Mouse (Mus musculus) embryonic facial prominence, embryonic 10.5 days (tissue): Measurements from ENCODE around the gene Nutf2-ps1. TPM values are rescaled to one million over a fixed set of nuclear protein-coding genes. Genes with fewer than 3 reads are reported as not detected.
A peak's percentile ranks its signal among the peaks of the same experiment; 100 is the strongest.
"Not testable (repeated sequence)": the region's sequence is repeated elsewhere in the genome, so short reads cannot be mapped to it uniquely, and the experiment has no call there.

ENCODE experiments used
- DNase-seq: peaks from one replicate; pipeline ENCODE4 v3.0.0-alpha.2; 2017; ENCODE audit warnings: low spot score
- H3K27ac ChIP-seq: fragments of 300-500 bp; sonication (generic); replicated peaks from 2 replicates; pipeline ENCODE4 v1.5.1; 2016; ENCODE audit warnings: mild to moderate bottlenecking
- H3K27me3 ChIP-seq: fragments of 300-500 bp; sonication (generic); replicated peaks from 2 replicates; pipeline ENCODE4 v1.6.1; 2016; ENCODE audit warnings: low read depth, mild to moderate bottlenecking; ENCODE audit not compliant: poor library complexity, severe bottlenecking
- H3K36me3 ChIP-seq: fragments of 300-500 bp; sonication (generic); replicated peaks from 2 replicates; pipeline ENCODE4 v1.6.1; 2016; ENCODE audit warnings: mild to moderate bottlenecking, moderate library complexity
- H3K4me1 ChIP-seq: fragments of 300-500 bp; sonication (generic); 2 replicates; pipeline ENCODE4 v1.6.1; 2016
- H3K4me3 ChIP-seq: fragments of 300-500 bp; sonication (generic); 2 replicates; pipeline ENCODE4 v1.5.1; 2016; ENCODE audit warnings: mild to moderate bottlenecking, moderate library complexity
- H3K9me3 ChIP-seq: fragments of 300-500 bp; sonication (generic); 2 replicates; pipeline ENCODE4 v1.6.1; 2016; ENCODE audit warnings: mild to moderate bottlenecking
- WGBS: fragments of 180-500 bp; shearing (Covaris S2); methylation state at CpG from one replicate; pipeline ENCODE4 v1.1.7; 2016; 5-methylcytosine and 5-hydroxymethylcytosine counted together
- polyA plus RNA-seq: library from polyadenylated mRNA; unstranded; fragments of >200 nt; fragmentation: Nextera tagmentation; extraction: Ambion mirVana; gene quantifications from 2 replicates; pipeline ENCODE4 v1.2.1, GENCODE M21; 2016

Nutf2-ps1 gene
- polyA plus RNA-seq, result 567 and 585 TPM in 2 replicates

DNA sequence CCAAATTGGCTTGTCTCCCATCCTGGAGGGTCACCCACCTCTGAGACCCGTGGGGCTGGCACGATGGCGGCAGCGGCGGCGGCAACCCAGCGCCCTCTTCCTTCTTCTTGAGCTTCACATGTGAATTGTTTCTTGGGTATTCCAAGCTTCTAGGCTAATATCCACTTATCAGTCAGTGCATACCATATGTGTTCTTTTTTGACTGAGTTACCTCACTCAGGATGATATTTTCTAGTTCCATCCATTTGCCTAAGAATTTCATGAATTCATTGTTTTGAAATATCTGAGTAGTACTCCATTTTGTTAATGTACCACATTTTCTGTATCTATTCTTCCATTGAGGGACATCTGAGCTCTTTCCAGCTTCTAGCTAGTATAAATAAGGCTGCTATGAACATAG, at the start of gene Nutf2-ps1:
TSS of gene Nutf2-ps1 (minus strand) at position 101 of the 400 bp plus-strand sequence.
- 92% methylated on average over 7 of the region's 7 CpGs for WGBS
- H3K9me3 ChIP-seq, result peaks cover 24% of the 10 kb centered on the region
- H3K4me1 ChIP-seq, H3K27ac ChIP-seq, DNase-seq, H3K4me3 ChIP-seq, H3K27me3 ChIP-seq, H3K36me3 ChIP-seq: not testable (repeated sequence)

DNA sequence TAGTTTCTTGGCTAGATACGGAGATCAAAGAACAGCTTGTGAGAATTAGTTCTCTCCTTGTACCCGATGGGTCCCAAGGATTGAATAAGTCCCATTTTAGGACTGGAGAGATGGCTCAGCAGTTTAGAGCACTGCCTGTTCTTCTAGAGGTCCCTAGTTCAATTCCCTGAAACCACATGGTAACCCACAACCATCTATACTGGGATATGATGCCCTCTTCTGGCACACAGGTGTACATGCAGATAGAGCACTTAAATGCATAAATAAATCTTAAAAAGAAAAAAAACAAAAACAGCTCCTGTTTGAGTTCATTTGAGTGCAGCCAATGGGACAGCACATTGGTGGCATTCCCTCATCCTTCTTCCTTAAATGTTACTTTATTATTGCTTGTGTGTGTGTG, 49.2 kb upstream of the Nutf2-ps1 start:
- 85% methylated on average over 2 of the region's 2 CpGs for WGBS
- H3K4me1 ChIP-seq, result no peaks in the 10 kb centered on the region
- no peaks in the 10 kb centered on the region for H3K27me3 ChIP-seq
- H3K9me3 ChIP-seq, result no peaks in the 10 kb centered on the region
- peaks cover 95% of the 10 kb centered on the region for H3K36me3 ChIP-seq
- DNase-seq, result no peak
- H3K27ac ChIP-seq, result no peak overlapping the region
- H3K4me3 ChIP-seq, result no peak overlapping the region

DNA sequence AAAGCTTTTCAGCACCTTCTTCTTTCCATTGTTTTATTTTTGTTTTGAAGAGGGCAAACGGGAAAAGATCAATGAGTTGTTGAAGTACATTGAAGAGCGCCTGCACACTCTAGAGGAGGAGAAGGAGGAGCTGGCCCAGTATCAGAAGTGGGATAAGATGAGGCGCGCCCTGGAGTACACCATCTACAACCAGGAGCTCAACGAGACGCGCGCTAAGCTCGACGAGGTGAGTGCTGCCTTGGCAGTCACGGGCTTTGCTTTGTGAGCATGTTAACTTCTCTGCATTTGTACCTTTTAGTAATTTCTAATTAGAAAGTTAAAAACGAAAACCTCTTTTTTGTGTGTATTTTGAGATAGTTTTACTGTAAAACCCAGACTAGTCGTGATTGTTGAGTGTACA, 32.8 kb upstream of the Nutf2-ps1 start:
- H3K36me3 ChIP-seq, result peaks cover 96% of the 10 kb centered on the region
- WGBS, result 94% methylated on average over 13 of the region's 13 CpGs

DNA sequence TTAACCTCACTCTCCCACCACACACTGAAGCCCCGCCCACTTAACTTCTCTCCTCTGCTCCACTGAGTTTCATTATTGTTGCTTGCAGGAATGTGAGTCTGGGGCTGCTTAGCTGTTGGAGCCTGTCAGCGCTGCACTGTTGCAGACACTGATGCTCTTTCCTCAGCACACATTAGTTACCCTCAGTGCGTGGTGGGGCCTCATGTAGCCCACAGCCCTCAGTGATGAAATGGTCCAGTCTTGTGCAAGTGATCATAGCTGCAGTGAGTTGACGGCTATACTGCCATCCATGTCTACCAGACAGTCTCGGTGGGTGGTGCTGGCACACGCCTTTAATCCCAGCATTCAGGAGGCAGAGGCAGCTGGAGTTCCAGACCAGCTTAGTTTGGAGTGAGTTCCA, 20.1 kb upstream of the Nutf2-ps1 start:
- WGBS, result 83% methylated on average over 6 of the region's 6 CpGs
- peaks cover 64% of the 10 kb centered on the region for H3K36me3 ChIP-seq

More for the DNA sequence above, 32.8 kb upstream of the Nutf2-ps1 start:
- Histone ChIP-seq H3K4me3 (no peak overlapping the region), H3K4me1 (no peaks in the 10 kb centered on the region), H3K27me3 (no peaks in the 10 kb centered on the region), H3K9me3 (no peaks in the 10 kb centered on the region), H3K27ac (no peak overlapping the region)
- no peak for DNase-seq

DNA sequence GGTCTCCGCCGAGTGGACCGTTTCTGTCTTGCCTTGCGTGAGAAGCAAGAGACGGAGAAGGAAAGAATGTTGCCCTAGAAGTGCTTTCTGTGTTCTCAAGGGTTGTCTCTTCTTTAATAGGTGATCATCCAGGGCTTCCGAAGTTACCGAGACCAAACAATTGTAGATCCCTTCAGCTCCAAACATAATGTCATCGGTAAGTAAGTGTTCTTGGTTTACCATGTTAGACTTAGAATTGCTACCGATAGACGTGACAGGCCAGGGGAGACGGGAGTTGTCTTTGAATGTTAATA, 12.4 kb upstream of the Nutf2-ps1 start:
- Histone ChIP-seq H3K27ac (peak overlapping the region; percentile 97), H3K9me3 (no peaks in the 10 kb centered on the region), H3K4me1 (peaks cover 14% of the 10 kb centered on the region), H3K4me3 (peak overlapping the region; percentile 99), H3K27me3 (no peaks in the 10 kb centered on the region), H3K36me3 (peaks cover 43% of the 10 kb centered on the region)
- DNase-seq, result no peak
- WGBS, result 22% methylated on average over 11 of the region's 11 CpGs

More for the DNA sequence above, 20.1 kb upstream of the Nutf2-ps1 start:
- Histone ChIP-seq H3K9me3 (no peaks in the 10 kb centered on the region), H3K27ac (no peak overlapping the region), H3K27me3 (no peaks in the 10 kb centered on the region), H3K4me3 (no peak overlapping the region), H3K4me1 (no peaks in the 10 kb centered on the region; the same call in 1 of the 2 replicates)
- no peak for DNase-seq

DNA sequence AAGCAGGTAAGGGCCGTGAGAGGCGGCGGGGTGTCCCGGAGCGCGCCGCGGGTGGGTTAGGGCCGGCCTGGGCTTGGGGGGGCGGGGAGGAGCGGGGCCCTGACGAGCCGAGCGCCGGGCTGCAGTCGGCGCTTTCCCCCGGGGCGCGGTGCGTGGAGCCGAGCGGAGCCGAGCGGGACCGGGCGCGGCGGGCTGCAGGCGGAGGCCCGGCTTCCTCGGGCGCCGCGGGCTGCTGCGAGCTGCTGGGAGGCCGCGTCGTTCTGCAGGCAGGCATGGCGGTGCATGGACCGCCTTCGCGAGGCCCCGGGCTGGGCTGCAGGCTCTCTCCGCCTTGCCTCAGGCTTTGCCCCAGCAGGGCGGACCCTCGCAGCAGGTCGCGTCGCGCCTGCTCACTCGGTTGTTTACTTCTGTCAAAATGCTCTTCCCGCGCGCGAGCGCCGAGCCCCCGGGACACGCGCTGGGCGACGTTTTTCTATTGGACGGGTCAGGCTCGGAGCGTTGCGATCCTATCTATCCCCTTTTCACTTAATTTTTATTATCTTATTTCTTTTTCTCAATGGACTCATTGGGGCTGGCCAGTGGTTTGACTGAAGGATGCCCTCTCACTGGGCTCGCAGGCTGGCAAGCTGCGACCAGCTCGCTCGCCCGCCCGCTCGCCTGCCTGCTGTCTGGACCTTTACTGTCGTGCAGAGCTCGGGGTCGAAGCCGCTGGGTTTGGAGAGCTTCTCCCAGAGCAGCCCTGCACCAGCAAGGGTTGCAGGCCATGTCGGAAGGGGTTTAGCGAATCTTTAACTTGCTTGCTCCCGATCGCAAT, 11.9 kb upstream of the Nutf2-ps1 start:
- H3K27ac ChIP-seq, result peak overlapping the region; percentile 97
- H3K36me3 ChIP-seq, result peaks cover 37% of the 10 kb centered on the region
- peaks cover 14% of the 10 kb centered on the region for H3K4me1 ChIP-seq
- no peaks in the 10 kb centered on the region for H3K9me3 ChIP-seq
- H3K27me3 ChIP-seq, result no peaks in the 10 kb centered on the region
- DNase-seq, result peak; percentile 73
- H3K4me3 ChIP-seq, result peak overlapping the region; percentile 99
- under 1% methylated on average over 82 of the region's 82 CpGs for WGBS

DNA sequence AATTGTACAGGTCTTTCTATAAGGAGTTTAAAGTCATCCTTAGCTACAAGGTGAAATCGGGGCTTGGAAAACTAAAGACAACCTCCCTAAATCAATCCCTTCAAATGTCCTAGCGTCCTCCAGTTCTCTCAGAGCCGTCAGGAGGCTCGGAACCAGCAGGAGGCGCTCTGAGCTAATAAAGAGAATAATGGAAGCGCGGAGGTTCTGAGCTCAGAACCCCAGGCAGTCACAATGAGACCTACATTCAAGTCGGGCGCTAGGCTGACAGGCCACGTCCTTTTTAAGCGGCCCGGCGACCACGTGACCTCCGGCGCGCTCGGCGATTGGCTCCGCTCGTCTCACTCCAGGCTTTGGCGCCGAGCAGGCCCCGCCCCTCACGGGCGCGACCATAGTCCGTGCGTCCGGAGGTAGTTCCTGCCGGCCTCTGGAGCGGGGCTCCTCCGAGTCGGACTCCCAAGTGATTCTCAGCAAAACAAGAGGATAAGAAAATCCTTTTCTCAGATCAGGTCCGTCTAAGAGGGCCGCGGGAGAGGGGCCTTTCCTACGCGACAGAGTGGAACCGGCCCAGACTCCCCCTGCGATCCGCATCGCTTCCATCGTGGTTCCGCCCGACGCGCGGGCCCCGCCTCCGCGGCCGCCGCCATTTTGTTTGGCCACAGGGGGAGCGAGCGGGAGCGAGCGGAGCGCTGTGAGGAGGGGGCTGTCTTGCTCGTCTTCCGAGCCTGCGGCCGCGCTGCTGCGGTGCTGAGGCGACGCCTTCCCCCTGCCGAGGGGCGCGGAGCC, 11.1 kb upstream of the Nutf2-ps1 start, which contains the start of gene Smc3:
TSS of gene Smc3 (plus strand) at position 642 of the 783 bp plus-strand sequence.
- Histone ChIP-seq H3K27me3 (no peaks in the 10 kb centered on the region), H3K4me1 (peaks cover 14% of the 10 kb centered on the region), H3K4me3 (peak within 1 kb of the TSS; percentile 99), H3K9me3 (no peaks in the 10 kb centered on the region), H3K36me3 (peaks cover 30% of the 10 kb centered on the region), H3K27ac (peak within 1 kb of the TSS; percentile 97)
- under 1% methylated on average over 70 of the region's 70 CpGs for WGBS
- DNase-seq, result peak; percentile 99

DNA sequence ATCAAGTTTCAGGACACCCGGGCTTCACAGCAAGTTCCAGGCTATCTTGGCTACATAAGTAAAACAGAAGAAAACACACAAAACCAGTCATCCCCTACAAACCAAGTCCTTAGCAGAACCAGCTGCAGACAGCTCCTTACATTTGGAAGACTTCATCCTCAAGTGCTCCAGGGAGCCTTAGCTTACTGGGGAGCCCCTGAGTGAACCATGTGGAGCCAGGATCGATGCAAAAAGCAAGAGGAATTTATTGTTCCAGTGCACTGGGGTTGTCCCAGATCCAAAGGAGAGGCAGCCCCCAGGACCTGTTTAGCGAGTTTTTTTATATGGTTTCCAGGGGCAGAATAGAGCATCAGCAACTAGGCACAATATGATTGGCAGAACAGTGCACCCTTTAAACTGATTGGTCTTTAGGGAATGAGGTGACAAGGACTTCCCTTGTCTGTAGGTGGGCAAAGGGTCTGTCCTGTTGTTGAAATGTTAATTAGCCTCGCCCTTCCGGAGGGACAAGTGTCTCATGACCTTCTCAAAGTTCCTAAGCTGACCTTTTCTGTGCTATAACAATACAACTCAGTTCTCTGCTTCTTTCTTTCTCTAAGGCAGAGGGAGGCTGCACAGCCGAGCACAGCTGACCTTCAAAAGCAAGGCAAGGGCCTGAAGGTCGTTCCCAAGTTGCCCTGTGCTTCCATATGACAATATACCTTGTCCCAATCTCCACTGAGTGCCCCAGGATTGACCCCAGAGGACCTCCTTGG, 8.0 kb upstream of the Nutf2-ps1 start:
- Histone ChIP-seq H3K27me3 (no peaks in the 10 kb centered on the region), H3K27ac (no peak overlapping the region), H3K4me3 (no peak overlapping the region), H3K36me3 (peaks cover 1% of the 10 kb centered on the region), H3K9me3 (no peaks in the 10 kb centered on the region), H3K4me1 (peaks cover 6% of the 10 kb centered on the region)
- WGBS, result 65% methylated on average over 7 of the region's 7 CpGs
- no peak for DNase-seq

DNA sequence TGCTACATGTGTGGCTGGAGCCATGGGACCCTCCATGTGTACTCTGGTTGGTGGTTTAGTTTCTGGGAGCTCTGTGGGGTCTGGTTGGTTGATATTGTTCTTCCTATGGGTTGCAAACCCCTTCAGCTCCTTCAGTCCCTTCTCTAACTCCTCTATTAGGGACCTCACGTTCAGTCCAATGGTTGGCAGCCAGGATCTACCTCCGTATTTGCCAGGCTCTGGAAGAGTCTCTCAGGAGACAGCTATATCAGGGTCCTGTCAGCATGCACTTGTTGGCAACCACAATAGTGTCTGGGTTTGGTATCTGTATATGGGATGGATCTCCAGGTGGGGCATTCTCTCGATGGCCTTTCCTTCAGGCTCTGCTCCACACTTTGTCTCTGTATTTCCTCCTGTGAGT, 1.2 kb downstream of the Nutf2-ps1 start:
- H3K9me3 ChIP-seq, result peaks cover 27% of the 10 kb centered on the region
- WGBS, result 91% methylated on average over 3 of the region's 3 CpGs
- DNase-seq, result not testable (repeated sequence)

DNA sequence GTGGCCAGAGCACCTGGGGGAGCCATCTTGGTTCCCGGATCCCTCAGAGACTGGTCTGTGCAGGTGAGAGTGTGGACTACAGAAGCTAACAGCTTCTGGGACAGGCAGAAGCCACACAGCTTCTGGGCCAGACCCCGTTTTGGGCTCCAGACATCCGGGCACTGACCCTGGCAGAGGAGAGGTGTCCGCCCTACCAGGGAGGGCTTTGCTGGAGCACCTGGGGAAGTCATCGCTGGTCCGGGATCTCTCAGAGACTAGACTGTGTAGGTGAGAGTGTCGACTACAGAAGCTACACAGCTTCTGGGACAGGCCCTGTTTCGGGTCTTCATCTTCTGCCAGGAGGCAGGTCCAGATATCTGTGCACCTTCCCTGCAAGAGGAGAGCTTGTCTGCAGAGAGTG, 8.6 kb downstream of the Nutf2-ps1 start:
- peaks cover 16% of the 10 kb centered on the region for H3K9me3 ChIP-seq
- 90% methylated on average over 8 of the region's 8 CpGs for WGBS
- not testable (repeated sequence) for DNase-seq

More for the DNA sequence above, 1.2 kb downstream of the Nutf2-ps1 start:
- not testable (repeated sequence) for H3K27ac ChIP-seq, H3K4me3 ChIP-seq, H3K36me3 ChIP-seq, H3K27me3 ChIP-seq, H3K4me1 ChIP-seq

DNA sequence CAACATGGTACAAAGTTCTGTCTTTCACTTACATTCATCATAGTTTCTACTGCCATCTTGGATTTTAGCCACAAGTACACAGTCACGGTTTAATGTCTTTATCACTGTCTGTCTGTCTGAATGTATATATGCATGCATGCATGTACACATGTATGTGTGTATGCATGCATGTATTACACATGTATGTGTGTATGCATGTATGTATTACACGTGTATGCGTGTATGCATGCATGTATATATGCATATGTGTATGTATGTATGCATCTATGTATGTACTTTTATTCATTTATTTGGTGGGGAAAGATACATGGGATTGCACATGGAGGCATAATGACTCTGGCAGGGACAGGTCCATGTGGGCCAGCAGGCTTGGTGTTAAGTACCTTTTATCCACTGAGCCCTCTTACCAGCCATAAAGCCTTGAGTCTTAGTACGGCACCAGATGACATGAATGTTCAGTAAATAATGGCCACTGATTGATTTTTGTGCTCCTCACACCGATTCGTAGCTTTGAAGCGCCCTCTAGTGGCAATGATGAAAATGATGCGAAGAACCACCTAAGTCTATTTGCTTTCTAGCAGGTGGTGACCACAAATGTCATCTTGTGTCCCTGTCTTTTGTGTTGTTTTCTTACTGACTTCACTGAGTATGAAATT, 10.1 kb downstream of the Nutf2-ps1 start:
- WGBS, result 14% methylated on average over 8 of the region's 8 CpGs
- H3K36me3 ChIP-seq, result no peaks in the 10 kb centered on the region
- no peak overlapping the region for H3K27ac ChIP-seq
- peak; percentile 61 for DNase-seq
- peaks cover under 1% of the 10 kb centered on the region; the same call in 1 of the 2 replicates for H3K9me3 ChIP-seq
- no peaks in the 10 kb centered on the region for H3K27me3 ChIP-seq
- no peak overlapping the region for H3K4me3 ChIP-seq
- H3K4me1 ChIP-seq, result peaks cover 5% of the 10 kb centered on the region; the same call in 1 of the 2 replicates

More for the DNA sequence above, 8.6 kb downstream of the Nutf2-ps1 start:
- not testable (repeated sequence) for H3K4me3 ChIP-seq, H3K27me3 ChIP-seq, H3K27ac ChIP-seq, H3K4me1 ChIP-seq, H3K36me3 ChIP-seq
